Mouse (Mus musculus) heart, postnatal 0 days (tissue): ENCODE results near the gene Tmbim7.

Source experiments
- CTCF ChIP-seq: IDR thresholded peaks from 2 replicates; pipeline ENCODE4 v1.5.1; 2016; ENCODE audit warnings: antibody characterized with exemption, control low read depth, low read depth
- EP300 ChIP-seq: IDR thresholded peaks from 2 replicates; pipeline ENCODE4 v1.6.1; 2016; ENCODE audit warnings: antibody characterized with exemption, low read depth

GRCm38 (mm10) chr5:3631512-3632271, 19.3 kb upstream of the Tmbim7 start:
- TF ChIP-seq CTCF (no peak), EP300 (no peak)
